Mouse (Mus musculus): ENCODE measurements around the gene Ruvbl2. TPM values are rescaled to one million over a fixed set of nuclear protein-coding genes. Genes with fewer than 3 reads are reported as not detected.
A peak's percentile ranks its signal among the peaks of the same experiment; 100 is the strongest.
"Not testable (repeated sequence)": the region's sequence is repeated elsewhere in the genome, so short reads cannot be mapped to it uniquely, and the experiment has no call there.

Ruvbl2 gene
- total RNA-seq, 2 experiments from 2014 or later: 29.4 to 36.9 TPM

GRCm38 (mm10) chr7:45396787-45397186 is 41.1 kb downstream of the Ruvbl2 start:
- no peak for DNase-seq

- DNase-seq: not testable (repeated sequence)
These were observed 41.5 kb downstream of the Ruvbl2 start for GRCm38 (mm10) chr7:45396337-45396775.

- DNase-seq: peak; percentile 100
These were observed 42.1 kb downstream of the Ruvbl2 start, which contains the start of gene Snrnp70 for GRCm38 (mm10) chr7:45395578-45396336. TSS of gene Snrnp70 (minus strand) at chr7:45395742.

GRCm38 (mm10) chr7:45395129-45395541 is 42.8 kb downstream of the Ruvbl2 start:
- DNase-seq: no peak

GRCm38 (mm10) chr7:45386077-45386476 is 51.8 kb downstream of the Ruvbl2 start:
- DNase-seq: no peak

GRCm38 (mm10) chr7:45376057-45376456 is 61.8 kb downstream of the Ruvbl2 start:
- no peak for DNase-seq

- no peak for DNase-seq
These were observed 63.3 kb downstream of the Ruvbl2 start for GRCm38 (mm10) chr7:45374620-45375019.

GRCm38 (mm10) chr7:45372371-45372770 is 65.5 kb downstream of the Ruvbl2 start:
- no peak for DNase-seq

Small RNAs within 50 kb of the gene (microRNA-seq; reads per million reads assigned to microRNA genes)
- 0 reads per million in 2 experiments for gene Gm22133

Other genes with a start within 250 kb of the Ruvbl2 start
- gene Ccdc155, start 233.2 kb downstream of the Ruvbl2 start, total RNA-seq (2021): 1 to 10 TPM; 2.5 to 2.8 TPM
- gene Dkkl1, start 225.9 kb downstream of the Ruvbl2 start, total RNA-seq (2021): not detected
- gene Tead2, start 222.3 kb downstream of the Ruvbl2 start, total RNA-seq (2021): 10 to 100 TPM; 15.6 to 25.9 TPM
- gene Cd37, start 199.0 kb downstream of the Ruvbl2 start, total RNA-seq (2021): 1 to 10 TPM; 1.8 to 3.4 TPM
- gene Slc6a16, start 197.0 kb downstream of the Ruvbl2 start, total RNA-seq (2021): not detected
- not detected for gene Slc6a21, start 160.6 kb downstream of the Ruvbl2 start, total RNA-seq (2021)
- gene Trpm4, start 104.3 kb downstream of the Ruvbl2 start, total RNA-seq (2021): 10 to 100 TPM; 25.5 to 35.2 TPM
- 100 to 1,000 TPM; 579 to 609 TPM for gene Hrc, start 102.8 kb downstream of the Ruvbl2 start, total RNA-seq (2021)
- gene Ppfia3, start 71.1 kb downstream of the Ruvbl2 start, total RNA-seq (2021): under 1 TPM; 0.89 to 0.97 TPM
- gene Lin7b, start 67.5 kb downstream of the Ruvbl2 start, total RNA-seq (2021): 1 to 10 TPM; 1.9 to 2.0 TPM
- gene Snrnp70, start 42.4 kb downstream of the Ruvbl2 start, total RNA-seq (2021): 100 to 1,000 TPM; 123 to 156 TPM
- gene Kcna7, start 32.4 kb downstream of the Ruvbl2 start, total RNA-seq (2021): 10 to 100 TPM; 25.4 to 29.6 TPM
- gene Ntf5, start 24.4 kb downstream of the Ruvbl2 start, total RNA-seq (2021): 1 to 10 TPM; 1.4 to 1.8 TPM
- gene Lhb, start 17.3 kb downstream of the Ruvbl2 start, total RNA-seq (2021): not detected
- 100 to 1,000 TPM; 142 to 150 TPM for gene Gys1, start 3.3 kb downstream of the Ruvbl2 start, total RNA-seq (2021)
- 100 to 1,000 TPM; 173 to 194 TPM for gene Ftl1, start 21.8 kb upstream of the Ruvbl2 start, total RNA-seq (2021)
- gene Bax, start 28.8 kb upstream of the Ruvbl2 start, total RNA-seq (2021): 10 to 100 TPM; 29.4 to 29.6 TPM
- gene Tulp2, start 43.8 kb upstream of the Ruvbl2 start, total RNA-seq (2021): not detected
- gene Gm45808, start 48.7 kb upstream of the Ruvbl2 start, total RNA-seq (2021): 1 to 10 TPM; 3.8 to 6.4 TPM
- 1 to 10 TPM; 8.8 to 9.5 TPM for gene Dhdh, start 50.7 kb upstream of the Ruvbl2 start, total RNA-seq (2021)
- gene Nucb1, start 72.3 kb upstream of the Ruvbl2 start, total RNA-seq (2021): 100 to 1,000 TPM; 121 to 137 TPM
- 10 to 100 TPM; 16.3 to 16.9 TPM for gene Ppp1r15a, start 88.2 kb upstream of the Ruvbl2 start, total RNA-seq (2021)
- 10 to 100 TPM; 14.8 to 16.3 TPM for gene Plekha4, start 88.2 kb upstream of the Ruvbl2 start, total RNA-seq (2021)
- gene Hsd17b14, start 116.8 kb upstream of the Ruvbl2 start, total RNA-seq (2021): under 1 TPM in 1 of 2 experiments, not detected in 1; 0.19 TPM
- gene Bcat2, start 132.1 kb upstream of the Ruvbl2 start, total RNA-seq (2021): 10 to 100 TPM; 24.0 to 25.2 TPM
- gene Fgf21, start 177.4 kb upstream of the Ruvbl2 start, total RNA-seq (2021): not detected
- gene Fut1, start 179.2 kb upstream of the Ruvbl2 start, total RNA-seq (2021): not detected
- gene Izumo1, start 183.7 kb upstream of the Ruvbl2 start, total RNA-seq (2021): under 1 TPM in 1 of 2 experiments, not detected in 1; 0.38 TPM
- gene Rasip1, start 189.4 kb upstream of the Ruvbl2 start, total RNA-seq (2021): 10 to 100 TPM; 17.2 to 19.7 TPM
- gene Mamstr, start 201.9 kb upstream of the Ruvbl2 start, total RNA-seq (2021): 100 to 1,000 TPM; 105 to 131 TPM
- gene Fut2, start 228.3 kb upstream of the Ruvbl2 start, total RNA-seq (2021): under 1 TPM in 1 of 2 experiments, not detected in 1; 0.11 TPM
- gene Ntn5, start 245.9 kb upstream of the Ruvbl2 start, total RNA-seq (2021): under 1 TPM; 0.75 to 0.77 TPM

Data from gastrocnemius, postnatal 10 days (tissue).